Mouse (Mus musculus) midbrain, embryonic 11.5 days (tissue): ENCODE measurements around the gene Oasl2. TPM values are rescaled to one million over a fixed set of nuclear protein-coding genes. Genes with fewer than 3 reads are reported as not detected.
A peak's percentile ranks its signal among the peaks of the same experiment; 100 is the strongest.

Experiments used
- ATAC-seq: fragments of 200-750 bp; cut with Nextera tagmentation; 2 replicates; pipeline ENCODE4 v1.8.0; 2017; ENCODE audit warnings: moderate TSS enrichment, moderate library complexity; ENCODE audit not compliant: low FRiP score
- DNase-seq: peaks from one replicate; pipeline ENCODE4 v3.0.0; 2015; ENCODE audit warnings: low spot score; ENCODE audit errors: missing footprints
- H3K27ac ChIP-seq: fragments of 300-500 bp; sonication (generic); 2 replicates; pipeline ENCODE4 v1.5.1; 2014; ENCODE audit warnings: low read depth, low read length
- H3K27me3 ChIP-seq: fragments of 300-500 bp; sonication (generic); 2 replicates; pipeline ENCODE4 v1.6.1; 2014; ENCODE audit warnings: mild to moderate bottlenecking, low read length, moderate library complexity, mixed read lengths; ENCODE audit not compliant: control insufficient read depth, insufficient read depth
- H3K36me3 ChIP-seq: fragments of 300-500 bp; sonication (generic); 2 replicates; pipeline ENCODE4 v1.6.1; 2014; ENCODE audit warnings: mild to moderate bottlenecking, low read length, moderate library complexity, mixed read lengths; ENCODE audit not compliant: control insufficient read depth, insufficient read depth
- H3K4me1 ChIP-seq: fragments of 300-500 bp; sonication (generic); 2 replicates; pipeline ENCODE4 v1.6.1; 2014; ENCODE audit warnings: low read length; ENCODE audit not compliant: control insufficient read depth, insufficient read depth
- H3K4me2 ChIP-seq: fragments of 300-500 bp; sonication (generic); 2 replicates; pipeline ENCODE4 v1.6.1; 2014; ENCODE audit warnings: mild to moderate bottlenecking, moderate library complexity
- H3K4me3 ChIP-seq: fragments of 300-500 bp; sonication (generic); 2 replicates; pipeline ENCODE4 v1.5.1; 2014; ENCODE audit warnings: low read depth, low read length
- H3K9ac ChIP-seq: fragments of 300-500 bp; sonication (generic); 2 replicates; pipeline ENCODE4 v1.6.1; 2014; ENCODE audit warnings: low read length
- H3K9me3 ChIP-seq: fragments of 300-500 bp; sonication (generic); 2 replicates; pipeline ENCODE4 v1.6.1; 2016; ENCODE audit warnings: low read length; ENCODE audit not compliant: control insufficient read depth
- WGBS: fragments of 180-500 bp; shearing (Covaris S2); extraction: QIAGEN DNeasy Blood & Tissue Kit; methylation state at CpG from one replicate; pipeline ENCODE4 v1.1.7; 2014; 5-methylcytosine and 5-hydroxymethylcytosine counted together
- polyA plus RNA-seq: library from polyadenylated mRNA; unstranded; fragments of >200 nt; fragmentation: Nextera tagmentation; extraction: Ambion mirVana; gene quantifications from 2 replicates; pipeline ENCODE4 v1.2.1, GENCODE M21; 2014

Oasl2 gene
- polyA plus RNA-seq, 1 experiment from 2014 or later, result 1.3 TPM

DNA sequence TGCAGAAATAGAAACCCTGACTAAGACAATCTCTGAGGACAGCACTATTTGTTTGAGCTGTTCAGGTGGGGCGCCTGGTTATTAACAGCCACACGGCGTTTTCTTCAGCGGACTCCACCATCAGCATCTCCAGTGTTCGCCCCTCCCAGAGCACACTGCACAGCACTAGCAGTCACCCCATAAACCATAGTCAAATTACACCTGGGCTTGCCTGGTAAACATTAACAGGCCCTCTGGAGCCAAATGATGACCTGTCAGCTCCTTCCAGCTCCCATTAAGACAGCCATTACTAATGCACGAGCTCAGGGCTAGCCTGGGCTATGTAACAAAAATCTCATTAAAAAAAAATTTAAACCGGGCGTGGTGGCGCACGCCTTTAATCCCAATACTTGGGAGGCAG is 48.3 kb downstream of the Oasl2 start:
- 95% methylated on average over 10 of the region's 10 CpGs for WGBS
- H3K4me1 ChIP-seq, result peaks cover 5% of the 10 kb centered on the region

DNA sequence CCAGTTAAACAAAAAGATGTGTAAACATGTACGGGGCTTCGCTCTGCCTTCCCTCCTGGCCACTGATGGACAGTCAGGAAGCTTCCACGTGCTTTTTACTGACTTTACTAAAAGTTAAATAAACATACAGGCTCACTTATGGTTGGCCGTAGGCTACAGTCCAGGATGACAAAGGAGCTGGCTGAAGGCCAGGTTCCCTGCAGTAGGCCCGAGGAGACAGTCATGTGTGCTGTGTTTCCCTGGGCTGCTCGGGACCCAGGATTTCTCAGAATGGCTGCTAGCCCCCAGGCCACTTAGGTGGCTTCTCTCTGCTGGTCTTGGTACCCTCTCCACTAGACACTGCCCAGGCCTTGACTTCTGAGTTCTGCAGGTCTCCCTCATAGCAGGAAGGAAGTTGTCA is 52.2 kb downstream of the Oasl2 start:
- Histone ChIP-seq H3K4me2 (no peak overlapping the region), H3K9me3 (no peaks in the 10 kb centered on the region), H3K27me3 (no peaks in the 10 kb centered on the region), H3K9ac (no peak overlapping the region), H3K4me3 (no peak overlapping the region), H3K36me3 (peaks cover 22% of the 10 kb centered on the region), H3K27ac (no peak overlapping the region), H3K4me1 (no peaks in the 10 kb centered on the region)
- no peak for ATAC-seq
- DNase-seq, result peak; percentile 21
- 87% methylated on average over 6 of the region's 6 CpGs for WGBS

More for the DNA sequence above, 48.3 kb downstream of the Oasl2 start:
- H3K27ac ChIP-seq, result no peak overlapping the region
- no peaks in the 10 kb centered on the region for H3K9me3 ChIP-seq
- H3K4me2 ChIP-seq, result no peak overlapping the region
- peak; percentile 19 for DNase-seq
- no peak for ATAC-seq
- H3K4me3 ChIP-seq, result no peak overlapping the region
- no peak overlapping the region for H3K9ac ChIP-seq
- no peaks in the 10 kb centered on the region for H3K27me3 ChIP-seq
- peaks cover 22% of the 10 kb centered on the region for H3K36me3 ChIP-seq

- Histone ChIP-seq H3K27me3 (no peaks in the 10 kb centered on the region), H3K27ac (no peak overlapping the region), H3K4me1 (no peaks in the 10 kb centered on the region), H3K4me2 (no peak overlapping the region), H3K9me3 (no peaks in the 10 kb centered on the region), H3K36me3 (peaks cover 22% of the 10 kb centered on the region), H3K4me3 (no peak overlapping the region), H3K9ac (no peak overlapping the region)
- WGBS, result 66% methylated on average over 5 of the region's 5 CpGs
- peak; percentile 64 for DNase-seq
- no peak for ATAC-seq
Measured at GRCm38 (mm10) chr5:114949316-114949715, 52.6 kb downstream of the Oasl2 start.

- Histone ChIP-seq H3K9me3 (no peaks in the 10 kb centered on the region), H3K4me1 (no peaks in the 10 kb centered on the region), H3K36me3 (peaks cover 22% of the 10 kb centered on the region)
Measured at GRCm38 (mm10) chr5:114949812-114950211, 53.1 kb downstream of the Oasl2 start.

GRCm38 (mm10) chr5:114950669-114951068 is 53.9 kb downstream of the Oasl2 start:
- Histone ChIP-seq H3K4me1 (no peaks in the 10 kb centered on the region), H3K9me3 (no peaks in the 10 kb centered on the region), H3K36me3 (peaks cover 22% of the 10 kb centered on the region), H3K27ac (no peak overlapping the region), H3K4me2 (no peak overlapping the region), H3K4me3 (no peak overlapping the region), H3K27me3 (no peaks in the 10 kb centered on the region), H3K9ac (no peak overlapping the region)
- peak; percentile 68 for DNase-seq
- no peak for ATAC-seq
- 64% methylated on average over 12 of the region's 12 CpGs for WGBS

More at GRCm38 (mm10) chr5:114949812-114950211, 53.1 kb downstream of the Oasl2 start:
- Histone ChIP-seq H3K4me2 (no peak overlapping the region), H3K9ac (no peak overlapping the region), H3K4me3 (no peak overlapping the region), H3K27me3 (no peaks in the 10 kb centered on the region), H3K27ac (no peak overlapping the region)
- ATAC-seq, result no peak
- DNase-seq, result peak; percentile 77
- WGBS, result 90% methylated on average over 9 of the region's 9 CpGs

- WGBS, result 88% methylated on average over 21 of the region's 21 CpGs
Measured at GRCm38 (mm10) chr5:114951279-114951880, 54.6 kb downstream of the Oasl2 start.

DNA sequence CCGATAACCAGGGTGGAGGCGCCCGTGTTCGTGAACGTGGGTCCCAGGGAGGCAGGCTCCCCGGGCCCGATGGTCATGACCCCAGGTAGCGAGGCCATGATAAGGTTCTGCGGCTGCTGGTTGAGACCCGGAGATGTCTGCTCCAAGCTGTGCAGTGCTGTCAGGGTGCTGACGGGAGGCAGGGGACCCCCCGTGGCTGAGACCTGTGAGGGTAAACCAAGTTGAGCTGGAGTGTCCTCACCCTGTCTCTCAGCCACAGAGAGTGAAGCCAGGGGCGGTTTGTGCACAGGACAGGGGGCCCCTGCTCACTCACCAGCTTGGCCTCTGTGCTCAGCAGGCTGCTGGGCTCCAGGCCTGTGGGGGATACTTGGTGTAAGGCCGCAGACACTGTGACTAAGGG is 56.6 kb downstream of the Oasl2 start:
- peak; percentile 47 for DNase-seq
- H3K4me2 ChIP-seq, result no peak overlapping the region
- H3K36me3 ChIP-seq, result 0 out of 2 replicates have a peak, but pooled peaks cover 3% of the 10 kb centered on the region
- H3K4me1 ChIP-seq, result no peaks in the 10 kb centered on the region
- no peaks in the 10 kb centered on the region for H3K27me3 ChIP-seq
- no peak overlapping the region for H3K9ac ChIP-seq
- no peak overlapping the region for H3K27ac ChIP-seq
- ATAC-seq, result no peak
- H3K9me3 ChIP-seq, result no peaks in the 10 kb centered on the region
- WGBS, result 89% methylated on average over 14 of the region's 14 CpGs
- H3K4me3 ChIP-seq, result no peak overlapping the region

More at GRCm38 (mm10) chr5:114951279-114951880, 54.6 kb downstream of the Oasl2 start:
- H3K9me3 ChIP-seq, result no peaks in the 10 kb centered on the region
- no peaks in the 10 kb centered on the region for H3K27me3 ChIP-seq
- peaks cover 17% of the 10 kb centered on the region for H3K36me3 ChIP-seq
- H3K9ac ChIP-seq, result no peak overlapping the region
- DNase-seq (peak; percentile 67), ATAC-seq (no peak)
- no peak overlapping the region for H3K4me2 ChIP-seq
- H3K27ac ChIP-seq, result no peak overlapping the region
- no peaks in the 10 kb centered on the region for H3K4me1 ChIP-seq
- H3K4me3 ChIP-seq, result no peak overlapping the region

GRCm38 (mm10) chr5:114958069-114958468 is 61.3 kb downstream of the Oasl2 start:
- 85% methylated on average over 5 of the region's 5 CpGs for WGBS

More at GRCm38 (mm10) chr5:114958069-114958468, 61.3 kb downstream of the Oasl2 start:
- ATAC-seq (no peak), DNase-seq (peak; percentile 72)
- no peaks in the 10 kb centered on the region for H3K4me1 ChIP-seq
- no peak overlapping the region for H3K9ac ChIP-seq
- H3K36me3 ChIP-seq, result no peaks in the 10 kb centered on the region
- H3K9me3 ChIP-seq, result no peaks in the 10 kb centered on the region
- no peaks in the 10 kb centered on the region for H3K27me3 ChIP-seq
- H3K4me2 ChIP-seq, result no peak overlapping the region
- no peak overlapping the region for H3K4me3 ChIP-seq
- no peak overlapping the region for H3K27ac ChIP-seq
